Mouse (Mus musculus) ES-Bruce4 (cell line): ENCODE results near the gene Fst.

Experiments used
- CTCF ChIP-seq: IDR thresholded peaks from one replicate; pipeline ENCODE4 v1.8.1; 2011; ENCODE audit warnings: low read depth, low read length
- EP300 ChIP-seq: IDR thresholded peaks from 2 replicates; pipeline ENCODE4 v1.6.1; 2011; ENCODE audit warnings: low read depth, low read length; ENCODE audit not compliant: insufficient read depth
- POLR2A ChIP-seq: IDR thresholded peaks from one replicate; pipeline ENCODE4 v1.8.1; 2011; ENCODE audit warnings: low read length; ENCODE audit not compliant: insufficient read depth

DNA sequence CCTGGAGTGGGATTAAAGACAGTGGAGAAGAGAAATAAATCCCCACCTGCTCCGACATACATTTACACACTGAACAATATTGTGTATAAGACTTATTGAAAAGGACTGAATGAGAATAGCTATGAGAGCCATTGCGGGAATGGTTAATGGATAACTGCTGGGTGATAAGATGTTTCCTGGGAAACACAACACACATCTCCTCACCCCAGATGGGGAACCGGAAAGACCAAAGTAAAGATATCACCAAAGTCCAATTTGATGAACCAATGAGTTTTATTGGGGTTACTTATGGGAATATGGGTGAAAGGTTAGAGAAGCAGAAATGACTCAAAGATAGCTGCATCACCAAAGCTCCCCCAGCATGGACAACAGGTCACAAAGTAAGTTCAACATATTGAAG, 11.2 kb upstream of the Fst start:
- no peak for TF ChIP-seq CTCF
- TF ChIP-seq POLR2A = no peak
- no peak for TF ChIP-seq EP300
